Mouse (Mus musculus) bone marrow macrophage, adult 2 months (primary cell): ENCODE data around the gene 4930548H24Rik. TPM values are rescaled to one million over a fixed set of nuclear protein-coding genes. Genes with fewer than 3 reads are reported as not detected.

Source experiments
- H3K27ac ChIP-seq: 2 replicates; pipeline ENCODE4 v1.5.1; 2012; ENCODE audit warnings: low read depth, low read length; ENCODE audit not compliant: insufficient read depth
- H3K4me1 ChIP-seq: 2 replicates; pipeline ENCODE4 v1.6.1; 2012; ENCODE audit warnings: low read length; ENCODE audit not compliant: control insufficient read depth, insufficient read depth
- H3K4me3 ChIP-seq: 2 replicates; pipeline ENCODE4 v1.5.1; 2012; ENCODE audit warnings: mild to moderate bottlenecking, low read length, moderate library complexity; ENCODE audit not compliant: insufficient read depth
- CTCF ChIP-seq: IDR thresholded peaks from 2 replicates; pipeline ENCODE4 v1.5.1; 2012; ENCODE audit warnings: low read depth, mild to moderate bottlenecking, low read length, moderate library complexity
- POLR2A ChIP-seq: IDR thresholded peaks from 2 replicates; pipeline ENCODE4 v1.6.1; 2012; ENCODE audit warnings: mild to moderate bottlenecking, low read depth, low read length, borderline replicate concordance
- polyA plus RNA-seq: library from polyadenylated mRNA; stranded (reverse); fragments of >200 nt; gene quantifications from 2 replicates; pipeline ENCODE4 v1.2.4, GENCODE M21; 2012; ENCODE audit not compliant: missing spikeins, insufficient read depth, insufficient read length

4930548H24Rik gene
- polyA plus RNA-seq, 1 experiment = not detected

- no peaks in the 10 kb centered on the region for H3K4me1 ChIP-seq
- no peak overlapping the region for H3K4me3 ChIP-seq
- no peak overlapping the region for H3K27ac ChIP-seq
- TF ChIP-seq CTCF (no peak), POLR2A (no peak)
Observed at GRCm38 (mm10) chr5:31535228-31535627, 49.7 kb downstream of the 4930548H24Rik start.

Other genes with a start within 250 kb of the 4930548H24Rik start
- gene Nrbp1, start 244.9 kb upstream of the 4930548H24Rik start, polyA plus RNA-seq = 84.1 and 85.8 TPM in 2 replicates
- gene Gm9970, start 244.5 kb upstream of the 4930548H24Rik start, polyA plus RNA-seq = not detected in 2 replicates
- 4.6 and 8.3 TPM in 2 replicates for gene Krtcap3, start 234.0 kb upstream of the 4930548H24Rik start, polyA plus RNA-seq
- 36.9 and 45.0 TPM in 2 replicates for gene Ift172, start 194.6 kb upstream of the 4930548H24Rik start, polyA plus RNA-seq
- not detected in 2 replicates for gene Fndc4, start 189.7 kb upstream of the 4930548H24Rik start, polyA plus RNA-seq
- not detected in 2 replicates for gene Gckr, start 188.3 kb upstream of the 4930548H24Rik start, polyA plus RNA-seq
- gene Zfp512, start 33.3 kb upstream of the 4930548H24Rik start, polyA plus RNA-seq = 24.8 and 34.2 TPM in 2 replicates
- 13.8 and 17.3 TPM in 2 replicates for gene Gpn1, start 9.0 kb downstream of the 4930548H24Rik start, polyA plus RNA-seq
- gene Slc4a1ap, start 41.3 kb downstream of the 4930548H24Rik start, polyA plus RNA-seq = 37.2 and 44.5 TPM in 2 replicates
- gene Supt7l, start 42.1 kb downstream of the 4930548H24Rik start, polyA plus RNA-seq = 16.2 and 17.9 TPM in 2 replicates
- gene Mrpl33, start 111.2 kb downstream of the 4930548H24Rik start, polyA plus RNA-seq = 131 and 193 TPM in 2 replicates
- 12.3 and 12.4 TPM in 2 replicates for gene Rbks, start 211.9 kb downstream of the 4930548H24Rik start, polyA plus RNA-seq
- gene Babam2, start 211.9 kb downstream of the 4930548H24Rik start, polyA plus RNA-seq = 64.1 and 69.4 TPM in 2 replicates